In the genomic region with DNA sequence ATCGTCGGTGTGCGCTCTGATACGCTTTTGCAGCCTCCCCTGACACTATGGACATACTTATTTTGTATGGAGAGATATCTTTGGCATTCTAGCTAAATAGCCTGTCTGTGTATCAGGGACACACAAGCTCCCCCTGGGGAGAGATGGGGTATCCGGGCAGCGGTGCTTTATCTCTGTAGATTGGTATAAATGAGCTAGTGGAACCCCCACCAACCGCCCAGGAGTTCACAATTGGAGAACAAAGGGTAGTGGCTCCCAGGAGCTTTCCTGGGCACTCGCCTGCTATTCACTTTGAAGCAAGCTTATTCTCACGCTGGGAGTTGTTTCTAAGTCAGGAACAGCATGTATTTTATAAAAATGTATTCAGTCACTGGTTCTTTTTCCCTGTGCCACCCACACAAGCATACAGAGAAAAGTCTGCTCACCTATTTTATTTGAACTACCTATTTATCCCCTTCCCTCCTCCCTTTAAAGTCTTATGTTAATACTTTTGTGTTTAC, we compare ENCODE assay signal across 9 mouse cellular contexts.
DNase-seq lines count a peak whose midpoint lies in the region; ATAC-seq lines count a peak whose summit lies in the region.
"Had no signal": no experiment of that assay in that cellular context is flagged by ENCODE, and none has a peak within 500 bp of the region (broad histone marks: within the 10 kb centered on the region; RNA-seq: fewer than 3 reads in every experiment).

No protein-coding gene starts in this region.

- ATAC-seq in lung, embryonic 15.5 days (ENCODE audit: borderline replicate concordance, extremely low read depth, low FRiP score, low TSS enrichment) = no peak
- no peak for ATAC-seq in limb, embryonic 13.5 days (ENCODE audit: low FRiP score, low read depth)
- no peak for ATAC-seq in stomach, embryonic 16.5 days (ENCODE audit: insufficient read depth, low FRiP score)

- peak overlapping the region; percentile 48 for H3K4me2 ChIP-seq in lung, embryonic 15.5 days
- H3K4me2 ChIP-seq in limb, embryonic 13.5 days (replicated peaks) = peak overlapping the region; percentile 67
- H3K4me2 ChIP-seq in stomach, embryonic 16.5 days (ENCODE audit: low read depth, low read length) = peak overlapping the region; percentile 55

- DNase-seq in frontal cortex, postnatal 36 days (ENCODE audit: low spot score in 2 of 2) = peak; percentile 28 to 57
- no peak for DNase-seq in frontal cortex, postnatal 14 days (ENCODE audit: low spot score in 2 of 2)
- no peak for DNase-seq in lung, postnatal 36 days
- DNase-seq in adrenal gland, adult (ENCODE audit: inconsistent age in 2 of 2, low spot score in 1 of 2) = no peak
- no peak for DNase-seq in gastrocnemius, adult 18-20 months (ENCODE audit: low spot score)
- DNase-seq: B cell, adult 2 months had no signal

- H3K27me3 ChIP-seq in lung, embryonic 15.5 days = no peaks in the 10 kb centered on the region
- no peaks in the 10 kb centered on the region for H3K27me3 ChIP-seq in limb, embryonic 13.5 days
- H3K27me3 ChIP-seq in stomach, embryonic 16.5 days (ENCODE audit: control insufficient read depth, insufficient read depth, low read length) = no peaks in the 10 kb centered on the region

- H3K36me3 ChIP-seq in lung, embryonic 15.5 days = no peaks in the 10 kb centered on the region
- no peaks in the 10 kb centered on the region for H3K36me3 ChIP-seq in limb, embryonic 13.5 days
- H3K36me3 ChIP-seq in stomach, embryonic 16.5 days (ENCODE audit: control insufficient read depth, insufficient read depth, low read length) = no peaks in the 10 kb centered on the region

- H3K9me3 ChIP-seq in lung, embryonic 15.5 days = no peaks in the 10 kb centered on the region
- H3K9me3 ChIP-seq in limb, embryonic 13.5 days = no peaks in the 10 kb centered on the region
- no peaks in the 10 kb centered on the region for H3K9me3 ChIP-seq in stomach, embryonic 16.5 days (replicated peaks; ENCODE audit: control insufficient read depth, low read length)

- peak overlapping the region; percentile 48 for H3K27ac ChIP-seq in lung, embryonic 15.5 days
- peak overlapping the region; percentile 44; the same call in 1 of the 2 replicates for H3K27ac ChIP-seq in limb, embryonic 13.5 days
- peak overlapping the region; percentile 70; the same call in 1 of the 2 replicates for H3K27ac ChIP-seq in stomach, embryonic 16.5 days (ENCODE audit: low read length)

- H3K9ac ChIP-seq in lung, embryonic 15.5 days = peak overlapping the region; percentile 21; the same call in 1 of the 2 replicates
- H3K9ac ChIP-seq in limb, embryonic 13.5 days = peak overlapping the region; percentile 50; the same call in 1 of the 2 replicates
- H3K9ac ChIP-seq in stomach, embryonic 16.5 days (ENCODE audit: low read length) = peak overlapping the region; percentile 58; the same call in 1 of the 2 replicates

- 55% methylated on average over 9 of the region's 9 CpGs for WGBS in lung, embryonic 15.5 days
- 43% methylated on average over 9 of the region's 9 CpGs for WGBS in limb, embryonic 13.5 days
- WGBS in stomach, embryonic 16.5 days = 54% methylated on average over 9 of the region's 9 CpGs

- H3K4me1 ChIP-seq in lung, embryonic 15.5 days = peaks cover 36% of the 10 kb centered on the region
- H3K4me1 ChIP-seq in limb, embryonic 13.5 days = peaks cover 61% of the 10 kb centered on the region
- peaks cover 21% of the 10 kb centered on the region for H3K4me1 ChIP-seq in stomach, embryonic 16.5 days (ENCODE audit: control insufficient read depth, insufficient read depth, low read length)

- H3K4me3 ChIP-seq in lung, embryonic 15.5 days = no peak overlapping the region
- peak overlapping the region; percentile 33 for H3K4me3 ChIP-seq in limb, embryonic 13.5 days
- no peak overlapping the region for H3K4me3 ChIP-seq in stomach, embryonic 16.5 days (replicated peaks; ENCODE audit: low read length)

Comparison
In these comparisons a context has a peak if more than half of its experiments do, and no peak if none do; other contexts are left out.
1. DNase-seq: peak in frontal cortex, postnatal 36 days (2 of 2); none in frontal cortex, postnatal 14 days (0 of 2), lung, postnatal 36 days (single experiment), adrenal gland, adult (0 of 2) and gastrocnemius, adult 18-20 months (single experiment).
2. Peak in every context shown above with its lines, with median percentiles within 50 percentile points of each other: H3K27ac ChIP-seq, H3K4me2 ChIP-seq and H3K9ac ChIP-seq.